Mouse (Mus musculus) erythroblast, embryonic 14.5 days (primary cell): ENCODE measurements around the gene Rgl3.

ENCODE experiments used
- GATA1 ChIP-seq: IDR thresholded peaks from 2 replicates; pipeline ENCODE4 v1.6.1; 2012; ENCODE audit warnings: low read length, inconsistent platforms, mixed read lengths
- TAL1 ChIP-seq: IDR thresholded peaks from 3 replicates; pipeline ENCODE4 v1.6.1; 2012; ENCODE audit warnings: low read length, inconsistent platforms, mixed read lengths

GRCm38 (mm10) chr9:22037826-22038225, 48.6 kb upstream of the Rgl3 start:
- TF ChIP-seq TAL1 (no peak), GATA1 (no peak)
